Mouse (Mus musculus) liver, embryonic 13.5 days (tissue): ENCODE data around the gene Sephs1. TPM values are rescaled to one million over a fixed set of nuclear protein-coding genes. Genes with fewer than 3 reads are reported as not detected.

Source experiments
- ATAC-seq: fragments of 200-750 bp; cut with Nextera tagmentation; 2 replicates; pipeline ENCODE4 v1.8.0; 2017; ENCODE audit warnings: low read depth, mild to moderate bottlenecking, moderate number of reproducible peaks, moderate library complexity
- DNase-seq: peaks from one replicate; pipeline ENCODE4 v3.0.0; 2022
- H3K27ac ChIP-seq: fragments of 300-500 bp; sonication (generic); 2 replicates; pipeline ENCODE4 v1.5.1; 2015; ENCODE audit warnings: moderate library complexity, mild to moderate bottlenecking, inconsistent platforms
- H3K27me3 ChIP-seq: fragments of 300-500 bp; sonication (generic); 2 replicates; pipeline ENCODE4 v1.6.1; 2015; ENCODE audit warnings: mild to moderate bottlenecking, inconsistent platforms
- H3K36me3 ChIP-seq: fragments of 300-500 bp; sonication (generic); 2 replicates; pipeline ENCODE4 v1.6.1; 2015; ENCODE audit warnings: mild to moderate bottlenecking, inconsistent platforms
- H3K4me1 ChIP-seq: fragments of 300-500 bp; sonication (generic); replicated peaks from 2 replicates; pipeline ENCODE4 v1.6.1; 2015; ENCODE audit warnings: inconsistent platforms
- H3K4me2 ChIP-seq: fragments of 300-500 bp; sonication (generic); 2 replicates; pipeline ENCODE4 v1.6.1; 2015; ENCODE audit warnings: inconsistent platforms, mild to moderate bottlenecking, moderate library complexity
- H3K4me3 ChIP-seq: fragments of 300-500 bp; sonication (generic); replicated peaks from 2 replicates; pipeline ENCODE4 v1.5.1; 2015; ENCODE audit warnings: mild to moderate bottlenecking, inconsistent platforms
- H3K9ac ChIP-seq: fragments of 300-500 bp; sonication (generic); 2 replicates; pipeline ENCODE4 v1.6.1; 2015; ENCODE audit warnings: mild to moderate bottlenecking, inconsistent platforms
- H3K9me3 ChIP-seq: fragments of 300-500 bp; sonication (generic); replicated peaks from 2 replicates; pipeline ENCODE4 v1.6.1; 2016; ENCODE audit warnings: inconsistent platforms
- whole genome bisulfite sequencing: fragments of 180-500 bp; shearing (Covaris S2); methylation state at CpG from one replicate; pipeline ENCODE4 v1.1.7; 2015; ENCODE audit not compliant: insufficient replicate concordance; 5-methylcytosine and 5-hydroxymethylcytosine counted together
- polyA plus RNA-seq: library from polyadenylated mRNA; unstranded; fragments of >200 nt; fragmentation: Nextera tagmentation; extraction: Ambion mirVana; gene quantifications from 2 replicates; pipeline ENCODE4 v1.2.1, GENCODE M21; 2015

Gene Sephs1
- polyA plus RNA-seq, 1 experiment from 2014 or later, result 33.2 TPM

DNA sequence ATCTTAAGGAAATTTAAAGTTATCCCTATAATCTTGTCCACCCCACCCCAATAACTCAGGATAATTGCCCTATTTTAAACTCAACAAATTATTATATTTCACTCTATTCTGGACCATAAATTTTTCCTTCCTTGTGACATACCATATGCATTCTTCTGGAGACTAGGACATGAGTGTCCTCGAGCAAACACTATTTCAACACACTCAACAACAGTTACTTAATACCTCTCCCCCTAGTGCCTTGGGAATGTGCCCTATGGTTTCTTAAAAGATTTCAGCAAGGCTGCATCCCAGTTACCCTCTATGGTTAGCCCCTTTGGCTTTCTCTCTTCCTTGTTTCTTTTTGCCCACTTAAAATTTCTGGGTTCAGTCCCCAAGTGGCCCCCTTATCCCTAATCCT lies 6.3 kb upstream of the Sephs1 start:
- ATAC-seq (no peak), DNase-seq (no peak)
- Histone ChIP-seq H3K27ac (no peak overlapping the region), H3K36me3 (no peaks in the 10 kb centered on the region), H3K9ac (no peak overlapping the region), H3K4me2 (no peak overlapping the region), H3K27me3 (peaks cover 16% of the 10 kb centered on the region; the same call in 1 of the 2 replicates), H3K4me1 (no peaks in the 10 kb centered on the region), H3K4me3 (no peak overlapping the region), H3K9me3 (no peaks in the 10 kb centered on the region)
- WGBS, result 28% methylated on average over 1 of the region's 1 CpGs

DNA sequence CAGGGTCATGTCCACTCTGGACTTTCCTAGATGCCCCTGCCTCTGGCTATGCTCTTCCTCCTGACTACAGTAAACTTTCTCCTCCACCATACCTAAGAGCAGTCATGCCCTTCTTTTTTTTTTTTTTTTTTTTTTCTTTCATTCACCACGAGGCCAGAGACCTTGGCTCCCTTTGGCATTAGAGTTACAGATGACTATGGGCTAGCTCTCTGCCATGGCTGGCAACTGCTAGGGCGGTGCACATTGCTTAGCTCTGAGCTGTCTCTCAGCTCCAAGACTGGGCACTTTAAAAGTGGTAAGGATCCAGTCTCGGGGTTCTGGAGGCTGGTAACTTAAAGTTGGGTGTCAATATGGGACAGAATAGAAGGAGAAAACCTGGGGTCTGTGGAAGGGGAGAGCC lies 5.2 kb upstream of the Sephs1 start:
- Histone ChIP-seq H3K4me1 (peaks cover 9% of the 10 kb centered on the region), H3K36me3 (no peaks in the 10 kb centered on the region), H3K9ac (no peak overlapping the region), H3K27me3 (peaks cover 26% of the 10 kb centered on the region), H3K27ac (no peak overlapping the region), H3K9me3 (no peaks in the 10 kb centered on the region), H3K4me2 (no peak overlapping the region), H3K4me3 (no peak overlapping the region)
- WGBS, result 46% methylated on average over 3 of the region's 3 CpGs
- ATAC-seq, result no peak
- DNase-seq, result no peak

DNA sequence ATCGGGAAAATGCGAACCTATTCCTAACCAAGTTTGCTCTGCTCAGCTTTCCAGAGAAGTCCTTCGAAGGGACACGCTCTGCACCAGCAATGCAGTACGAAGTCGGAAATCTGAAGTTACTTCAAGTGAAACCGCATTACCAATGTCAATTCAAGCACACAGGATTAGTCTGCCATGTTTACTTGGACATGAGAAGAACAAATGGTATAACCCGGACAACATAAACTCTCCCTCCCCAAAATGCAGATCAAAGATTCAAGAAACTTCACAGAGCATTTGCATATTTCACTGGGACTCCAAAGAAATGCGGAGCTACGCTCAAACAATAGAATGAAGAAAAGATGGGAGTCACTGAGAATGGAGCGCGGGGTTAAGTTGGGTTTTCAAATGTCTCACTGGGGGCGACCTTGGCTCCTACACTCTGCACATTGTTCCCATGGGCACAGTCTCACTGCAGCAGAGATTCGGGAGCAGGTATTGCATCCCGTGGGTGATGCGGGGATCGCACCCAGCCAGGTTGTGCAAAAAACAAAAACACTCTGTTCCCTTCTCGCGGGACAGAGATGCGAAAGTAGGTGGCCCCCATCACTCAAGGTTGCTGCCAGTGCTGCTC lies 521 bp upstream of the Sephs1 start:
- DNase-seq (peak; percentile 15), ATAC-seq (peak; percentile 3; the same call in 1 of the 2 replicates)

DNA sequence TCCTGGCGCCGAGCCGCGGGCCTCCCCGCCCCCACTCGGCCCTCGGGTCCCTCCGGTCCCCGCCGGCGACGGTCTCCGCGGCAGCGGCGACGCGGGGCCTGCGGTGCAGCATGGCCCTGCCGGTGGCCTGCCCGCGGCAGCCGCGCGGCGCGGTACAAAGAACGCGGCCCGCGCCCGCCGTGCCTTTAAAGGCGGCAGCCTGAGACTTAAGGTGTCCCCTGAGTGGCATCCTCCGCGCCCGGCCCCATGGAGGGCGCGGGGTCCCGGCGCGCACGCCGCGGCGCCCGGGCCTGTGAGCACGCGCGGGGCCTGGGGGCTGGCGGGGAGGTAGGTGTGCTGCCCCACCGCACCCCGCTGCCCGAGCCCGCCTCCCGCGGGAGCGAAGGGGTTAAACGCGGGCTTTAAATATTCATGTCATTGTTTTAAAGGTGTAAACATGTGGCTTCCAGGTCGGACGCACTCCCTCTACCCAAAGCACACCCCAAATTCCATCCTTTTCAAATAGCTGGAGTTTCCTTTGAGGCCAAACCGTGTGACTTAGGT lies 956 bp downstream of the Sephs1 start:
- ATAC-seq, result peak; percentile 69
- WGBS, result under 1% methylated on average over 52 of the region's 63 CpGs
- Histone ChIP-seq H3K27me3 (peaks cover 21% of the 10 kb centered on the region), H3K4me2 (peak overlapping the region; percentile 91), H3K27ac (peak overlapping the region; percentile 93), H3K4me1 (peaks cover 30% of the 10 kb centered on the region), H3K9ac (peak overlapping the region; percentile 97), H3K4me3 (peak overlapping the region; percentile 93), H3K36me3 (peaks cover 30% of the 10 kb centered on the region), H3K9me3 (no peaks in the 10 kb centered on the region)
- DNase-seq, result peak; percentile 43

More for the DNA sequence above, 521 bp upstream of the Sephs1 start:
- peak overlapping the region; percentile 93 for H3K4me3 ChIP-seq
- H3K27me3 ChIP-seq, result peaks cover 26% of the 10 kb centered on the region
- peaks cover 30% of the 10 kb centered on the region for H3K4me1 ChIP-seq
- peak overlapping the region; percentile 97 for H3K9ac ChIP-seq
- no peaks in the 10 kb centered on the region for H3K9me3 ChIP-seq
- 7% methylated on average over 20 of the region's 20 CpGs for WGBS
- peak overlapping the region; percentile 91 for H3K4me2 ChIP-seq
- no peak overlapping the region for H3K27ac ChIP-seq
- H3K36me3 ChIP-seq, result peaks cover 15% of the 10 kb centered on the region

DNA sequence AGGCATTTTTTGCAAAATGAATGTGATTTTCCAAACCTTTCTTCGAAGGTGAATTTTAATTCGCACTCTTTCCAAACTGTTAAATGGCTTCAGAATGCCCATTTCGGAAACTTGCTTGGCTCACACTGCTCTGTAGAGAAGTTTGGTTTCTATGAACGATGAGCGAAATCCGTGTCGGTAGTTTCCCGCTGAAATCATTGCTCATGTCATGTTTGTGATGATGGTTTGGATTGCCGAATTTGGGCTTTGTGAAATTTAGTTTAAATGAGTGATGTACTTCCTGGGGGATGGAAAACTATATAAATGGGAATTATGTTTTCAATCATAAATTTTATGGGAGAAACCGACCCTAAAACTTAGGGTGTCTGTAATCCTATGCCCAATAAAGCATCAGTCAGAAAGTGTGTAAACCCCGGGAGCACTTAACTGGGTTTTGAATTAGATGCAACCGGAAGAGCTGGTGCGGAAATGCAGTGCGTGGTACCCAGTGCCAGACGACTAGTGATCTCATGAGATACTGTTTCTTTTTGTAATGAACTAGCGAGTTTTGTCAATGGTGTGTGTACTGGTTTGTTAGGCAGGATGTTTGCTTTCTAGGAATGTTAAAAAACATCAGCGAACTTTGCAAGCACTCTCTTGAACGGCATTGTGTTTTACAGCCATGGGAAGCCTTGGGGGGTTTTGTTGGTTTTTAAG lies 1.8 kb downstream of the Sephs1 start:
- Histone ChIP-seq H3K36me3 (peaks cover 38% of the 10 kb centered on the region), H3K9me3 (no peaks in the 10 kb centered on the region), H3K4me3 (peak overlapping the region; percentile 93), H3K9ac (peak overlapping the region; percentile 97), H3K4me1 (peaks cover 30% of the 10 kb centered on the region), H3K4me2 (peak overlapping the region; percentile 91), H3K27me3 (peaks cover 13% of the 10 kb centered on the region), H3K27ac (peak overlapping the region; percentile 93)
- DNase-seq (no peak), ATAC-seq (no peak)
- WGBS, result 3% methylated on average over 18 of the region's 18 CpGs

DNA sequence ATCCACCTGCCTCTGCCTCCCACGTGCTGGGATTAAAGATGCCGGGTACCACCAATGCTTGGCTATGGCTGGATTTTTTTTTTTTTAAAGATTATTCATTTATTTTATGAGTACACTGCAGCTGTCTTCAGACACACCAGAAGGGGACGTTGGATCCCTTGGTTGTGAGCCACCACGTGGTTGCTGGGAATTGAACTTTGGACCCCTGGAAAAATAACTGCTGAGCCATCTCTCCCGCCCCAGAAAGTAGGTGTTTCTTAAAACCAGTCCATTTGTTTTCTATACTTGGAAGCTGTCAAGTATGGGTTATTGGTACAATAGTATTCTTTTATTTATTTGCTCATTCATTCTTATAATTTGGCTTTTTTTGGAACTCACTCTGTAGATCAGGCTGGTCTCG lies 5.5 kb downstream of the Sephs1 start:
- Histone ChIP-seq H3K4me2 (no peak overlapping the region), H3K4me3 (no peak overlapping the region), H3K9ac (no peak overlapping the region), H3K4me1 (peaks cover 20% of the 10 kb centered on the region), H3K27me3 (no peaks in the 10 kb centered on the region), H3K27ac (no peak overlapping the region), H3K9me3 (no peaks in the 10 kb centered on the region), H3K36me3 (peaks cover 71% of the 10 kb centered on the region)
- 82% methylated on average over 6 of the region's 6 CpGs for WGBS
- ATAC-seq (no peak), DNase-seq (no peak)

DNA sequence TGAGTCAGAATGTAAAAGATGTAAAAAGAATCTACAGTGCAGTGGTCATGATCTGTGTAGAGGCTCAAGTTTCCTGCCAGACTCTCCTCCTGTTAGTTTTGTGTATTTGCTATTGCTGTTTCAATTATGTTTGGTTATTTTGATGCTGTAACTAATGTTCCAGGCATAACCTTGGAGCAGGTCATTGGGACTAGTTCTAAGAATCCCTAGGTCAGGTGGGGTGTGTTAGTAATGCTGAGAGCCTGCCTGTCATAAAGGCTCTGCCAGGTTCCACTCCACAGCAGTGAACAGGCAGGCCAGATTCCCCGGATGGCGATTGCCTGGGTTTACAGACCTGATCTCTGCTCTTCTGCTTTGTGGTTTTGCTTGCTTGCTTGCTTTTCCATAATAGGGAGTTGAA lies 14.2 kb downstream of the Sephs1 start:
- no peak overlapping the region for H3K4me3 ChIP-seq
- H3K4me2 ChIP-seq, result no peak overlapping the region
- no peak for DNase-seq
- no peak overlapping the region for H3K9ac ChIP-seq
- H3K36me3 ChIP-seq, result peaks cover 87% of the 10 kb centered on the region
- no peaks in the 10 kb centered on the region for H3K4me1 ChIP-seq
- no peaks in the 10 kb centered on the region for H3K9me3 ChIP-seq
- H3K27ac ChIP-seq, result no peak overlapping the region
- no peaks in the 10 kb centered on the region for H3K27me3 ChIP-seq
- no peak for ATAC-seq
- 78% methylated on average over 2 of the region's 2 CpGs for WGBS

DNA sequence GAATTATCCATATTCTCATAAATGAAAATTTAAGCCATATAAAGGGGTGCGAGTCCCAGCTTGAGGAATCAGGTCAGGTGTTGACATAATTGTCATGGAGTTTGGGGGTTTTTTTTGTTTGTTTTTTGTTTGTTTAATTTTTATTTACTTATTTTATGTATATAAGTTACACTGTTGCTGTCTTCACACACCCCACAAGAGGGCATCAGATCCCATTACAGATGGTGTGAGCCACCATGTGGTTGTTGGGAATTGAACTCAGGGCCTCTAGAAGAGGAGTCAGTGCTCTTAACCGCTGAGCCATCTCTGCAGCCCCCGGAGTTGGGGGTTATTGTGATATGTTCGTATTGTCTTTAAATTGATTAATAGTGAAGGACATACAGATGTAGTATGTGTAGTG lies 15.6 kb downstream of the Sephs1 start:
- no peak for DNase-seq
- no peak for ATAC-seq
- H3K4me3 ChIP-seq, result no peak overlapping the region
- no peaks in the 10 kb centered on the region for H3K9me3 ChIP-seq
- H3K36me3 ChIP-seq, result peaks cover 89% of the 10 kb centered on the region
- 86% methylated on average over 4 of the region's 4 CpGs for WGBS
- no peak overlapping the region for H3K9ac ChIP-seq
- H3K4me2 ChIP-seq, result no peak overlapping the region
- H3K27ac ChIP-seq, result no peak overlapping the region
- H3K4me1 ChIP-seq, result no peaks in the 10 kb centered on the region
- H3K27me3 ChIP-seq, result no peaks in the 10 kb centered on the region

DNA sequence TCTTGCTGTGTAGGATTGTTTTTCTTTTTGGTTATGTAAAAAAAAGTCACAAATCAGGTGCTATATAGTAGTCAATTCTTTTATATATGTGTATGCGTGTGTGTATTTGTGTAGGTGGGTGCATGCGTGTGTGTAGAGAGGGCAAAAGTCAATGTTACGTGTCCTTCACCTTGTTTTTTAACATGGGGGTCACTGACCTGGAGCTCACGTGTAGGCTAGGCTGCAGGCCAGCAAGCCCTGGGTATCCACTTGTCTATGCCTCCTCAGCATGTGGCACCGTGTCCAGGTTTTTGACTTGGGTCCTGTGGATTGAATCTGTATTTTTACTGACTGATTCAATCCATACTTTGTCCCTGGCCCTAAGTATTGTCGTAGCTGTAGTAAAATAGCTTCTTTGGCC lies 19.3 kb downstream of the Sephs1 start:
- peaks cover 84% of the 10 kb centered on the region for H3K36me3 ChIP-seq
- H3K9me3 ChIP-seq, result no peaks in the 10 kb centered on the region
- H3K4me3 ChIP-seq, result no peak overlapping the region
- DNase-seq (no peak), ATAC-seq (no peak)
- H3K27ac ChIP-seq, result no peak overlapping the region
- WGBS, result 87% methylated on average over 6 of the region's 6 CpGs
- H3K4me1 ChIP-seq, result no peaks in the 10 kb centered on the region
- no peaks in the 10 kb centered on the region for H3K27me3 ChIP-seq
- no peak overlapping the region for H3K4me2 ChIP-seq
- H3K9ac ChIP-seq, result no peak overlapping the region

DNA sequence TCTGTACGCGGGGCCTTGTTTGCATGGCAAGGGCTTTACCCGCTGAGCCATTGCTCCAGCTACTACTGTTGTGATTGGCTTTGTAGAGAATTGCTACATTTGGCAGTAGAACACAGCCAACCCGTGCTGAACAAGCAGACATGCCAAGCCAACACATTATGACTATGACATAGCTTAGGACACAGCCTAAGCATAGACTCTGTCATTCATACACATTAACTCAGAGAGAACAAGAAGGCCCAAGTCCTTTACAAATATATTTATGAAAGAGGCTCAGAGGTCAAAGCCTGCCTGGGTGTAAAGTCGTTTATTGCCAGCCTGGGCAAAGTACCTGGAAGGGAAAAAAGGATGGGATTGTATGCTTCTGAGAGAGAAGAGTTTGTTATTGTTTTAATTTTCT lies 21.0 kb downstream of the Sephs1 start:
- no peak for ATAC-seq
- 86% methylated on average over 5 of the region's 5 CpGs for WGBS
- Histone ChIP-seq H3K9ac (no peak overlapping the region), H3K27me3 (no peaks in the 10 kb centered on the region), H3K4me3 (no peak overlapping the region), H3K4me2 (no peak overlapping the region), H3K27ac (no peak overlapping the region), H3K36me3 (peaks cover 84% of the 10 kb centered on the region), H3K9me3 (no peaks in the 10 kb centered on the region), H3K4me1 (no peaks in the 10 kb centered on the region)
- no peak for DNase-seq

DNA sequence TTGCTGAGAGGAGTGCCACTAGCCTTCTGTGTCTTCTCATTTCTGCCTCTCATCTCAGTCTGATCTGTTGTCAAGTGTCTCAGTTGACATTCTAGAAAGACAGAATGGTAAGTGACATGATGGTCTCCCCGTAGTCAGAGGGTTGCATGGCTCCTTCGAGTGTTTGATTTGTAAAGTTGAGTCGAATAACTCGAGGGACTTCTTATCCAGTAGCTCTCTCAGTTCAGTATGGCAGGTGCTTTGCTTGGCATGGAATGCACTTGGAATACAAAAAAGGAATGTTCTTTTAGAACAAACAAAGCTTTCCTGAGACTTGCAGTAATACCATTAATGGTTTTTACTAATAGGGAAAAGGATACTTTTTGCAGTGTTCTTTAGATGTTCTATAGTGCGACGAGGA lies 25.8 kb downstream of the Sephs1 start:
- Histone ChIP-seq H3K27ac (no peak overlapping the region), H3K4me3 (no peak overlapping the region), H3K9ac (no peak overlapping the region), H3K36me3 (peaks cover 51% of the 10 kb centered on the region), H3K27me3 (no peaks in the 10 kb centered on the region), H3K4me1 (peaks cover 6% of the 10 kb centered on the region), H3K4me2 (no peak overlapping the region), H3K9me3 (no peaks in the 10 kb centered on the region)
- 84% methylated on average over 6 of the region's 6 CpGs for WGBS
- no peak for ATAC-seq
- DNase-seq, result no peak
